Mouse (Mus musculus) hindbrain, embryonic 12.5 days (tissue): ENCODE data around the gene Il19. TPM values are rescaled to one million over a fixed set of nuclear protein-coding genes. Genes with fewer than 3 reads are reported as not detected.

Experiments used
- ATAC-seq: fragments of 200-750 bp; cut with Nextera tagmentation; 2 replicates; pipeline ENCODE4 v1.8.0; 2017; ENCODE audit warnings: moderate TSS enrichment; ENCODE audit not compliant: low FRiP score
- H3K27ac ChIP-seq: fragments of 300-500 bp; sonication (generic); 2 replicates; pipeline ENCODE4 v1.5.1; 2016; ENCODE audit warnings: mild to moderate bottlenecking
- H3K27me3 ChIP-seq: fragments of 300-500 bp; sonication (generic); 2 replicates; pipeline ENCODE4 v1.6.1; 2016; ENCODE audit warnings: mild to moderate bottlenecking
- H3K36me3 ChIP-seq: fragments of 300-500 bp; sonication (generic); 2 replicates; pipeline ENCODE4 v1.6.1; 2016; ENCODE audit warnings: mild to moderate bottlenecking
- H3K4me1 ChIP-seq: fragments of 300-500 bp; sonication (generic); 2 replicates; pipeline ENCODE4 v1.6.1; 2016
- H3K4me2 ChIP-seq: fragments of 300-500 bp; sonication (generic); replicated peaks from 2 replicates; pipeline ENCODE4 v1.6.1; 2016; ENCODE audit warnings: mild to moderate bottlenecking
- H3K4me3 ChIP-seq: fragments of 300-500 bp; sonication (generic); 2 replicates; pipeline ENCODE4 v1.5.1; 2016; ENCODE audit warnings: mild to moderate bottlenecking
- H3K9ac ChIP-seq: fragments of 300-500 bp; sonication (generic); 2 replicates; pipeline ENCODE4 v1.6.1; 2016; ENCODE audit warnings: mild to moderate bottlenecking, moderate library complexity
- H3K9me3 ChIP-seq: fragments of 300-500 bp; sonication (generic); replicated peaks from 2 replicates; pipeline ENCODE4 v1.6.1; 2016; ENCODE audit warnings: mild to moderate bottlenecking
- WGBS: fragments of 180-500 bp; shearing (Covaris S2); methylation state at CpG from one replicate; pipeline ENCODE4 v1.1.7; 2016; 5-methylcytosine and 5-hydroxymethylcytosine counted together
- polyA plus RNA-seq: library from polyadenylated mRNA; unstranded; fragments of >200 nt; fragmentation: Nextera tagmentation; extraction: Ambion mirVana; gene quantifications from 2 replicates; pipeline ENCODE4 v1.2.1, GENCODE M21; 2016

Gene Il19
- polyA plus RNA-seq, 1 experiment from 2014 or later: not detected

GRCm38 (mm10) chr1:130918323-130918980 is 21.5 kb downstream of the Il19 start:
- Histone ChIP-seq H3K36me3 (no peaks in the 10 kb centered on the region), H3K9ac (no peak overlapping the region), H3K27ac (no peak overlapping the region), H3K4me2 (no peak overlapping the region), H3K27me3 (no peaks in the 10 kb centered on the region), H3K4me1 (no peaks in the 10 kb centered on the region), H3K4me3 (no peak overlapping the region), H3K9me3 (no peaks in the 10 kb centered on the region)
- WGBS: 18% methylated on average over 1 of the region's 1 CpGs
- ATAC-seq: no peak

- WGBS: 80% methylated on average over 12 of the region's 12 CpGs
- ATAC-seq: no peak
- H3K9ac ChIP-seq: no peak within 1 kb of the TSS
- no peaks in the 10 kb centered on the region for H3K36me3 ChIP-seq
- no peaks in the 10 kb centered on the region for H3K4me1 ChIP-seq
- no peaks in the 10 kb centered on the region for H3K9me3 ChIP-seq
- H3K4me3 ChIP-seq: no peak within 1 kb of the TSS
- no peak within 1 kb of the TSS for H3K4me2 ChIP-seq
- H3K27ac ChIP-seq: no peak within 1 kb of the TSS
- no peaks in the 10 kb centered on the region for H3K27me3 ChIP-seq
Observed at GRCm38 (mm10) chr1:130911401-130912010, 28.4 kb downstream of the Il19 start, which contains the start of gene Il20. Il20 (minus strand) TSS chr1:130911451.

- Histone ChIP-seq H3K4me1 (no peaks in the 10 kb centered on the region), H3K9me3 (no peaks in the 10 kb centered on the region), H3K27ac (no peak overlapping the region), H3K4me2 (no peak overlapping the region), H3K9ac (no peak overlapping the region), H3K36me3 (no peaks in the 10 kb centered on the region), H3K4me3 (no peak overlapping the region), H3K27me3 (no peaks in the 10 kb centered on the region)
- no peak for ATAC-seq
- 85% methylated on average over 7 of the region's 7 CpGs for WGBS
Observed at GRCm38 (mm10) chr1:130902505-130902904, 37.4 kb downstream of the Il19 start.

- H3K4me3 ChIP-seq: no peak overlapping the region
- H3K9me3 ChIP-seq: no peaks in the 10 kb centered on the region
- no peak overlapping the region for H3K27ac ChIP-seq
- no peak overlapping the region for H3K9ac ChIP-seq
- 80% methylated on average over 6 of the region's 6 CpGs for WGBS
- H3K36me3 ChIP-seq: no peaks in the 10 kb centered on the region
- H3K4me1 ChIP-seq: no peaks in the 10 kb centered on the region
- no peaks in the 10 kb centered on the region for H3K27me3 ChIP-seq
- no peak for ATAC-seq
- H3K4me2 ChIP-seq: no peak overlapping the region
Observed at GRCm38 (mm10) chr1:130894468-130894867, 45.4 kb downstream of the Il19 start.

- no peak for ATAC-seq
- WGBS: 78% methylated on average over 9 of the region's 9 CpGs
- H3K9ac ChIP-seq: no peak overlapping the region
- no peak overlapping the region for H3K27ac ChIP-seq
- H3K36me3 ChIP-seq: no peaks in the 10 kb centered on the region
- H3K4me2 ChIP-seq: no peak overlapping the region
- no peak overlapping the region for H3K4me3 ChIP-seq
- H3K27me3 ChIP-seq: no peaks in the 10 kb centered on the region
- H3K4me1 ChIP-seq: no peaks in the 10 kb centered on the region
- H3K9me3 ChIP-seq: no peaks in the 10 kb centered on the region
Observed at GRCm38 (mm10) chr1:130893329-130894040, 46.4 kb downstream of the Il19 start.

GRCm38 (mm10) chr1:130892446-130892845 is 47.5 kb downstream of the Il19 start:
- H3K9me3 ChIP-seq: no peaks in the 10 kb centered on the region
- no peak overlapping the region for H3K27ac ChIP-seq
- no peaks in the 10 kb centered on the region for H3K36me3 ChIP-seq
- H3K9ac ChIP-seq: no peak overlapping the region
- 79% methylated on average over 1 of the region's 1 CpGs for WGBS
- H3K4me3 ChIP-seq: no peak overlapping the region
- no peak for ATAC-seq
- no peaks in the 10 kb centered on the region for H3K4me1 ChIP-seq
- H3K27me3 ChIP-seq: no peaks in the 10 kb centered on the region
- H3K4me2 ChIP-seq: no peak overlapping the region

DNA sequence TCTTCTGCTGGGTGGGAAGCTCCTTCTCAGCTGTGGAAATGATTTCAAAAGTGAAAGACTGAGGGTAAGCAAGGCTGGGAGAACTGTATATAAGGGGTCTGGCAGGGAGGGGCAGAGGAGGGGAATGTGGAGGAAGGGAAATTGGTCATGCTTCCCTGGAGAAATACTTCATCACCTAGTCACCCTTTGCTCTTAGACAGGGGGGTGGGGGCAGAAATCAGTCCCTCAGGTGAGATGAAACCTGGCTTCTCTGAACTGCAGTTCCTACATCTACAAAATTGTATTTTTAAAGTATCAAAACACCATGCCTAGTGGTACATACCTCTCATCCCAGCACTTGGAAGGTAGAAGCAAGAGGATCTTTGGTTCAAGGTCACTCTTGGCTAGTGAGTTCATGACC is 52.6 kb downstream of the Il19 start, which contains the start of gene Il24:
Il24 (minus strand) TSS at position 101 of the 400 bp plus-strand sequence.
- Histone ChIP-seq H3K27me3 (no peaks in the 10 kb centered on the region), H3K36me3 (no peaks in the 10 kb centered on the region), H3K27ac (no peak within 1 kb of the TSS), H3K9me3 (no peaks in the 10 kb centered on the region), H3K4me1 (no peaks in the 10 kb centered on the region), H3K9ac (no peak within 1 kb of the TSS), H3K4me3 (no peak within 1 kb of the TSS), H3K4me2 (no peak within 1 kb of the TSS)
- no peak for ATAC-seq

GRCm38 (mm10) chr1:130883146-130883545 is 56.8 kb downstream of the Il19 start:
- Histone ChIP-seq H3K4me2 (no peak overlapping the region), H3K9me3 (no peaks in the 10 kb centered on the region), H3K4me1 (peaks cover 4% of the 10 kb centered on the region; the same call in 1 of the 2 replicates), H3K27me3 (peaks cover 19% of the 10 kb centered on the region), H3K4me3 (no peak overlapping the region), H3K36me3 (no peaks in the 10 kb centered on the region), H3K27ac (no peak overlapping the region), H3K9ac (no peak overlapping the region)
- ATAC-seq: no peak
- WGBS: 91% methylated on average over 4 of the region's 4 CpGs

Other genes starting within 250 kb of the Il19 start
- gene Gm29427, start 224.3 kb downstream of the Il19 start, polyA plus RNA-seq: 0.15 TPM in 1 of 2 replicates, not detected in the other
- gene Yod1, start 222.8 kb downstream of the Il19 start, polyA plus RNA-seq: 19.2 and 19.9 TPM in 2 replicates
- gene Pfkfb2, start 210.9 kb downstream of the Il19 start, polyA plus RNA-seq: 17.0 and 17.8 TPM in 2 replicates
- 1.2 and 1.3 TPM in 2 replicates for gene AA986860, start 208.1 kb downstream of the Il19 start, polyA plus RNA-seq
- gene Fcamr, start 139.2 kb downstream of the Il19 start, polyA plus RNA-seq: not detected in 2 replicates
- not detected in 2 replicates for gene Pigr, start 113.4 kb downstream of the Il19 start, polyA plus RNA-seq
- not detected in 2 replicates for gene Fcmr, start 74.4 kb downstream of the Il19 start, polyA plus RNA-seq
- not detected in 2 replicates for gene Il24, start 52.7 kb downstream of the Il19 start, polyA plus RNA-seq
- not detected in 2 replicates for gene Il20, start 28.7 kb downstream of the Il19 start, polyA plus RNA-seq
- gene Il10, start 79.7 kb upstream of the Il19 start, polyA plus RNA-seq: not detected in 2 replicates
- 50.3 and 52.4 TPM in 2 replicates for gene Mapkapk2, start 157.7 kb upstream of the Il19 start, polyA plus RNA-seq
- gene Dyrk3, start 198.2 kb upstream of the Il19 start, polyA plus RNA-seq: 14.1 and 14.3 TPM in 2 replicates
- gene Eif2d, start 213.1 kb upstream of the Il19 start, polyA plus RNA-seq: 53.1 and 55.5 TPM in 2 replicates